Mouse (Mus musculus) embryo, embryonic 10.5 days (tissue): ENCODE results near the gene Rhoc.
A peak's percentile ranks its signal among the peaks of the same experiment; 100 is the strongest.
"Not testable (repeated sequence)": the region's sequence is repeated elsewhere in the genome, so short reads cannot be mapped to it uniquely, and the experiment has no call there.

ENCODE experiments used
- DNase-seq: peaks from one replicate; pipeline ENCODE4 v3.0.0-alpha.2; 2015; ENCODE audit warnings: low spot score

The Rhoc gene

DNA sequence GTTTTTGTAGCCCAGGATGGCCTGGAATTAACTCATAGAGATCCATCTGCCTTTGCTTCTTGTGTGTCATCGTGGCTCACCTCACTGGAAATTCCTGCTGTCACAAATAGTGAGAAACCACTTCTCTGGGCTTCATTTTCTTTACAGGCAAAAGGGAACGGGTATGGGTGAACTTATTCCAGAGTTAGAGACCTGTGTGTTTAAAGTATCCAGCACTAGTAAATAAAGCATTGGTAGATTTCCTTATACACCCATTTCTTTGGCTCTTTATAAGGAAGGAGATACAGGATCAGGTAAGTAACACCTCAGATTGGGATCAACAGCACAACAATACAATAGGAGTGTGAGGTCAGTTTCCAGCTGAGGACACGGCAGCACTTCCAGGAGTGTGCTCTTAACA lies at the start of gene Rhoc:
Gene Rhoc (plus strand): TSS at position 301 of the 400 bp plus-strand sequence.
- DNase-seq = no peak

DNA sequence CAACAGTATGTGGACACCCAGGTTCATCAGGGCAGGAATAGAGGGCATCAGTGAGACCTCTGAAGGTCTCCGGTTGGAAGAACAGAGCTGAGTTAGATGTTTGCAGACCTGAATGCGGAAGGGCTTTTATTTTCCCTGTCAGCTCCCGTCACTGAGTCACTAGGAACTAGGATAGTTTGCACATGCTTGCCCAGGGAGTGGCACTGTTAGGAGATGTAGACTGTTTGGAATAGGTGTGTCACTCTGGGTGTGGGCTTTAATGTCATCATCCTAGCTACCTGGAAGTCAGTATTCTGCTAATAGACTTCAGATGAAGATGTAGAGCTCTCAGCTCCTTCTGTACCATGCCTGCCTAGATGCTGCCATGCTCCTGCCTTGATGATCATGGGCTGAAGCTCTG lies 46.2 kb upstream of the Rhoc start:
- DNase-seq = no peak

DNA sequence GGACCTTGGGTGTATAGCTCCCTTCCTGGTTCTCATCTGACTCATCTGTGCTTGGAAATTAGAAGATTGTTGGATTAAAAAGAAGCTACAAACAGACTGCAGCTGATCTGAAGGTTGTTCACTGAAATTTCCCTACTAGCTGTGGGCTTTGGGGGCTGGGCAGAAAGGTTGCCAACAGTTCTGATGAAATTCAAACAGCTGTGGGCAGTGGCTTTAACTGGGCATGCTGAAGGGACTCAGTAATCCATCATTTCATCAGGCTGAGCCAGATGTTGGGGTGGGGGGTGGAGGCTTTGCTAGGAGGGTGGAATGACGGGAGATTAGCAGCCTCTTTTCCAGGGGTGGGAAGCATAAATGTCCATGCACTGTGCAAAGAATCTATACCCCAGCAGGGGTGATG lies 45.0 kb upstream of the Rhoc start:
- no peak for DNase-seq

DNA sequence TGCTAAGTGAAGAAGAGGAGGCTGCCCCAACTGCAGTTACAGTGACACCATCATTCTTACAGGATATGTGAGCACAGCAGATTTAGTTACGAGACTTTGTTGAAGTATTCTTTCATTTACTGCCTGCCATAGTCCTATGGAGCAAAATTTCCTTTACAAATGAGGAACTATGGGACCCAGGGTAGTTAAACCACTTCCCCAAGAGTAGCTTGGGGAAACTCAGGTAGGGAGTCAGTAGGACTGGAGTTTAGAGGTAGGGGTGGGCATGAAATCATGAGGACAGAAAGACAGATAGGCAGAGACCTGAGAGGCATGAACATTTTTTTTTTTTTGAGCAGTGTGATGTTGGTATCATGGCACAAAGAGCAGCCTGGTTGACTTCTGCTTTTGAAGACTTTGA lies 44.3 kb upstream of the Rhoc start:
- DNase-seq = no peak

DNA sequence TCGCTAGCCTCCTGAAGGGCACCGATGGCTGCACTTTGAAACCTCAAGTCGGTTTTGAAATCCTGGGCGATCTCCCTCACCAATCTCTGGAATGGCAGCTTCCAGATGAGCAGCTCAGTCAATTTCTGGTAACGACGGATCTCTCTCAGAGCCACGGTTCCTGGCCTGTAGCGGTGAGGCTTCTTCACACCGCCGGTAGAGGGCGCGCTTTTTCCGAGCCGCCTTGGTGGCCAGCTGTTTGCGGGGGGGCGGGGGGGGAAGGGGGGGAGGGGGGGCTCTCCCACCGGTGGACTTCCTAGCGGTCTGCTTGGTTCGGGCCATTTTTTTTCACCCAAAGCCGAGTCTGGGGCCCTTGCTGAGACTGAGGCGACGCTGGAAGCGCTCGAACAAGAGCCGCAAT lies 35.3 kb upstream of the Rhoc start:
- peak; percentile 50 for DNase-seq

DNA sequence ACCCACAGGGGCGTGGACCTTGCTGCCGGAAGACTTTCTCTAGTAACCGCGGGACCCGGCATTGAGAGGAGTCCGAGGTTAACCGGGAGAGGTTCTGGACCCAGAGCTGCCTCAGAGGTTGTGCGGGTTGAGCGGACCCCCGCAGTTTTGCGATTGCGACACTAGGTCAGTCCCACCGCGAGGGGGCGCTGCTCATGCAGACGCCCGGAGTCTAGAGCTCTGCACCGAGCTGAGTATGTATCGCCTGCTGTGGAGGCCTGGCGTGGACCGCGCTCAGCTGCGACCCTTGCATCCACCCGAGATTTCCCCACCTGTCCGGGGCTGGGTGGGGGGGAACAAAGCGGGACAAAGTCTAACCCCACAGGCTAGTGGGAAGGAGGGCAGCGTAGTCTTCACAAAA lies 29.8 kb upstream of the Rhoc start:
- peak; percentile 91 for DNase-seq

DNA sequence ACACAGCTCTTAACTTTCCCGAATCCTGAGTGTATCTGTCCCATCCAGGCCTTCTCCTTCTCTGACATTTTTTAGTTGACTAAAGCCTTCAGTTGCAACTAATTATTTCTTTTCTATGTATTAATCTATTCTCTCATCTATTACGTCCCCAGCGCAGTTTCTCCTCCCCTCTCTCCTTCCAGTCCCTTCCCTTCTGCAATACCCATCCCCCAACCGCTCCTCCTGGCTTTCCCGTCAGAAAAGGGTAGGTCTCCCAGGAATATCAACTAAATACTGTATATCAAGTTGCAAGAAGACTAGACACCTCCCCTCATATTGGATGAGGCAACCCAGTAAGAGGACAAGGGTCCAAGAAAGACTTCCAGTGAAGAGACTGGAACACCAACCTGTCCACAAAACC lies 29.3 kb upstream of the Rhoc start:
- no peak for DNase-seq

DNA sequence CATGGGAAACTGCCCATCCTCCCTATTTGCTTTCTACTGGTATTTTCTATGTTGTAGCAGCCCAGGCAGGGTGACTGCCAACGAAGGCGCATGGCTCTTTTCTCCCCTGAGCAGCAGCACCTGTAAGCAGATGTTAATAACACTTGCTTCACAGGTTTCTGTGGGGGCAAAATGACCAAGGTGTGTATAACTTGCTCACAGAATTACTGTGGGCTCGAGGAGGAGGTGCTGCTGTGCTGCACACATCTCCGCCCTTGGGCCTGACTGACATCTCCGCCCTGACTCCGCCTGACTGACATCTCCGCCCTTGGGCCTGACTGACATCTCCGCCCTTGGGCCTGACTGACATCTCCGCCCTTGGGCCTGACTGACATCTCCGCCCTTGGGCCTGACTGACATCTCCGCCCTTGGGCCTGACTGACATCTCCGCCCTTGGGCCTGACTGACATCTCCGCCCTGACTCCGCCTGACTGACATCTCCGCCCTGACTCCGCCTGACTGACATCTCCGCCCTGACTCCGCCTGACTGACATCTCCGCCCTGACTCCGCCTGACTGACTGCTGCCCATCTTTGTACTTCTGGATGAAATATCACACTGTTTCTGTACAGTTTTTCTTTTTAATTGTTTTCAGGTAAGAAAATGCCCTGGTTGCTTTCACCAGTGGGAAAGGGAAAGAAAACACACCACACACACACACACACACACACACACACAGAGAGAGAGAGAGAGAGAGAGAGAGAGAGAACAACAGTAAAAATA lies 25.9 kb upstream of the Rhoc start:
- DNase-seq = not testable (repeated sequence)

DNA sequence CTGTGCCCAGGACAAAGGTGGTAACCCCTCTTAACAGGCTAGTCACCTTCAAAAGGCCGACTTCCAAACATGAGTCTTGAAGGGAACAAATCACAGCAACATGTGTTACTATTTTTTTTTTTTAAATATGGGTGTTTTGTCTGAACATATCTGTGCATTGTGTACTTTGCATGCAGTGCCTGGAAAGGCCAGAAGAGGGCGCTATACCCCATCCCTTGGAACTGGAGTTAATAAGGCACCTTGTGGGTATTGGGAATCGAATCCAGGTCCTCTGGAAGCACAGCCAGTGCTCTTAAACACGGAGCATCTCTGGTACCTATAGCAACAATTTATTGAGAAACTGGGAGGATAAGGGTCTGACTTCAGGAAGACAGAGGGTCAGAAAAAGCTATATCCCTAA lies 23.2 kb upstream of the Rhoc start:
- peak; percentile 47 for DNase-seq

DNA sequence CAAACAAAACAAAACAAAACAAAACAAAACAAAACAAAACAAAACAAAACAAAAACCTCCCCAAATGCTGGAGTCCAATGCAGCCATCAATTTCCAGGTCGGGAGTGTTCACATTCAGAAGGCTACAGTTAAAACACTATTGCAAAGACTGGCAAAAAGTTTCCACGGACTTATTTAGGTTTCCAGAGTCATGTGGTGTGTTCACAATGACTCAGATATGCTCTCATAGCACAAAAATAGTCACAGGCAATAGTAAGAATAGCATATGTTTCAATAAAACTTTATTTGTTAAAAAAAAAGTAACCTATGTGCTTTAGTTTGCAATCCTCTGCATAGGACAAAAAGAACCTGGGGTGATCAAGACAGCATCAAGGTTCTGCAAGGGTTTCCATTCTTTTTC lies 21.0 kb upstream of the Rhoc start:
- DNase-seq = no peak

DNA sequence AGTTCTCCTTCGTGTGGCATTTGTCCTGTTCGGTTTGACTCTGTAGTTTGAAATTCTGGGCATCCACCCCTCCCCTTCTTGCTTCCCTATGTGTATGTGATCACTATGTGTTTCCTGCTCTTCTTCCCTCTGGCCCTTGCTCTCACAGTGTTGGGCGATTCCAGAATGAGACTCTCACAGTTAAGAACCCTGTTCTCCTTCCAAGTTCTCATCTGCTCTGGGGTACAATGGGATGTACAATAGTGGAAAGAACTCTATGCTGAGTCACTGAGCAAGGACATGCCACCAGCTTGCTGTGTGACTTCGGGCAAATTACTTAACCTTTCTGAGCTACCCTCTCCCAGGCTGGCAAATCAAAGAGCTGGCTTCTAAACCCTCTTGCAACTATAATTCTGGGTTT lies 20.5 kb upstream of the Rhoc start:
- no peak for DNase-seq

DNA sequence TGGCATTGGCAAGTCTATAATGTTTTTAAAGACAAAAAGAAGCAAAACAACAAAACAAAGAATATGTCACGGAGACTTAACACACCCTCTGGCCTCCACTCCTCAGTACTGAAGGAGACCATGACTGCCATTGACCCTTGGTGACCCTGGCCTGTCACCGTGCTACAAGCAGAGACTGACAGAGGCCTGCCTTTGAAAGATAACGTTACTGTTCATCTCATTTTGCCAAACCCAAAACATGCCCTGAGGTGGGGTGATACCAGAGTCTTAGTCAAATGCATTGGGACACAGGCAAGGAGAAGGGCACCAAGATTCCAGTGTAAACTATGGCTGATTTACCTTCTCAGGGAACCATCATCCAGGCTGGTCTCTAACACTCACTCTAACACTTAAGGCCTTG lies 19.0 kb upstream of the Rhoc start:
- DNase-seq = no peak

DNA sequence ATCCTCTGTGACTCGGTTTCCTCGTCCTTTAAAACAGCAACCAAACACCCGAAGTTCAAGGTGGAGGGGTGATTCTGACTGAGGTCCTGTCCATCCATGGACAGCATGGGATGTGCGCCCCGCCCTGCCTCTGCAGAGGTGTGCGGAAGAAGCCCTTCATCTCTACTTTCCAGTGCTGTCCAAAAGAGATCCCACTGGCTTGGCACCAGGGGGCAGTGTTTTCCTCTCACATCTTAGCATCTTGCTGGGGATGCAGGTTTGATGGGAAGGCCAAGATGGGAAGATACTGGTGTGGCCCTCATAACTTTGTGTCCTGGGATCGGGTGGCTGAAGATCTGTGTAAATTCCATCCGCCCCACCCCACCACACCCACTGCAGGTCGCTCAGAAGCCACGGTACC lies 18.1 kb upstream of the Rhoc start:
- peak; percentile 62 for DNase-seq

DNA sequence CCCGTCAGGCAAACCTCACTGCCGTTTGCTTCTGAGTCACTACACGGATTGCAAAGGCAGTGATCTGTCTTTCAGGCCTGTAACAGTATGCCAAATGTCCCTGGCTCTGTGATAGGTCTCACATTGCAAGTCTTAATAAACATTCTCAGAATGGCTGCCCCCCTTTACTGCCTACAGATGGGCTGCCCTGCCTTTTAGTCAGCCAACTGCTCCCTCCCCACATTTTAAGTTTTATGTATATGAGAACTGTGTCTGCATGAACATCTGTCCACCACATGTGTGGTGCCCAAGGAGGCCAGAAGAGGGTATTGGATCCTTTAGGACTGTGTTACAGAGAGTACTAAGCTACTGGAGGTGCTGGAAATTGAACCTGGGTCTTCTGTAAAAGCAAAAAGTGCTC lies 17.3 kb upstream of the Rhoc start:
- no peak for DNase-seq

DNA sequence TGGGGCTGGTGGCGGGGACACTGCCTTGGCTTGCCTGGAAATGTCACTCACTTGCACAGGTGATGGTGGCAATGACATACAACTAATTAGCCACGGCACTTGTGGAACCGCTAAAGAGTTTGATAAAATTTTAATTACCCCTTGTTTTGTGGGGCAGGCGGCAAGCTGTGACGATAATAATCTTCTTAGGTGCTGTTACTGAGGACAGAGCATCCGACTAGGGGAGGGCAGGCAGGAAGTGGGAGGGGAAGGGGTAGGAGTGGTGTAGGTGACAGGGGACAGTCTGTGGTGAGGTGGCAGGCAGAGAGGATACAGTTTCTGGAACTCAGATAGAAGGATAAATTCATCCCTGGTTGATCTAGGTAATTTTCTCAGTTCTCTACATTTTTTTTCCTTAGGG lies 16.7 kb upstream of the Rhoc start:
- no peak for DNase-seq

DNA sequence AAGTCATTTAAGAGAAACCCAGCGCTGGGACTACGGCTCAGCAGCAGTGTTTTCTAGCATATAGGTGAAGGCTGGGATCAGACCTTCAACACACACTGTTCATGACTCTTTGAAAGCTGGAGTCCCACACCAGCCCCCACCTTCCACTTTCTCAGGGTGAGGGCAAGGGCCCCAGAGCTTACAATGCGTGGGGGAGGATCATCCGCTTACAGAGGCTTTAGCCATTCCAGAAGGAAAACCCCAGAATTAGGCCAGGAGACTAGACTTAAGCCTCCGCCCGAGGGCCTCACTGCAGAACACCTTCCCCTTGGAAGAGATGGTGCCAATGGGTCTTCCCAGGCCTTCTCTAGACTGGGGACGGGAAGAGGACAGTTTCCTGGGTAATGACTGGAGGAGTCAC lies 14.9 kb upstream of the Rhoc start:
- DNase-seq = no peak

DNA sequence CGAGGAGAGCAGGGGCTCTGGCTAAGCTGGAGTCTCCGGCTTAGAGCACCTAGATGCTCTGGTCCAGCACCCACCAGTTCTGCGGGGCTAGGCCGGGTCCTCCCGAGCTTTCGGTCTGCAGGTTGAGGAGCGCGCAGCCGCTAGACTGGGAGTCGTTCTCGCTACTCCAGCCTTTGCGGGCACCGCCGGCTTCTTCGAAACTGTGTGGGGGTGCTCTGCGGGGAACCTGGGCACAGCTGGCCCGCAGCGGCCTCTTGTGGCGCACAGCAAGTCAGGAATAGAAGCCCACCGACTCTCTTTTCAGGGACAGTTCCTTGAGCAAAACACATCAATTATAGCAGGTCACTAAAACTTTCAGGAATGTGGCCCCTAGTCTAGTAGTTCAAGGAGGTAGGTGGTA lies 10.8 kb upstream of the Rhoc start:
- DNase-seq = peak; percentile 69

DNA sequence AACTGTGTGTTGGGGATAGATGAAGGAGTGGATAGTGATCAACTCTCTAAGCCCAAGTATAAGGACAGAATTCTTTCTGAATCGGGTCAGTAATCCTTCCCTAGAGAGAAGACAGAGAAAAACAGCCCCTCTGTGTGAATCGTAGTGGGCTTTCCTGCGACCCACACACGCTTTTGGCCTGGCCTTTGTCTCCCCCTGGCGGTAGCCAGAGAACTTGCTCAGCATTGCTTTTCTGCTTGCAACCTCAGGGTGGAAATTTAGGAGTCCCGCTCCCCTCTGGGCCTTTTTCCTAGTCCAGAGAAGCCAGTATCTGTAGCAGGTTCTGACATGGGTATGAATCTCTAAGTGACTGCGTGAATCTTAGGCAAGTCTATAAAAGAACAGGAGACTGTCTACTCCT lies 8.2 kb upstream of the Rhoc start:
- peak; percentile 87 for DNase-seq

DNA sequence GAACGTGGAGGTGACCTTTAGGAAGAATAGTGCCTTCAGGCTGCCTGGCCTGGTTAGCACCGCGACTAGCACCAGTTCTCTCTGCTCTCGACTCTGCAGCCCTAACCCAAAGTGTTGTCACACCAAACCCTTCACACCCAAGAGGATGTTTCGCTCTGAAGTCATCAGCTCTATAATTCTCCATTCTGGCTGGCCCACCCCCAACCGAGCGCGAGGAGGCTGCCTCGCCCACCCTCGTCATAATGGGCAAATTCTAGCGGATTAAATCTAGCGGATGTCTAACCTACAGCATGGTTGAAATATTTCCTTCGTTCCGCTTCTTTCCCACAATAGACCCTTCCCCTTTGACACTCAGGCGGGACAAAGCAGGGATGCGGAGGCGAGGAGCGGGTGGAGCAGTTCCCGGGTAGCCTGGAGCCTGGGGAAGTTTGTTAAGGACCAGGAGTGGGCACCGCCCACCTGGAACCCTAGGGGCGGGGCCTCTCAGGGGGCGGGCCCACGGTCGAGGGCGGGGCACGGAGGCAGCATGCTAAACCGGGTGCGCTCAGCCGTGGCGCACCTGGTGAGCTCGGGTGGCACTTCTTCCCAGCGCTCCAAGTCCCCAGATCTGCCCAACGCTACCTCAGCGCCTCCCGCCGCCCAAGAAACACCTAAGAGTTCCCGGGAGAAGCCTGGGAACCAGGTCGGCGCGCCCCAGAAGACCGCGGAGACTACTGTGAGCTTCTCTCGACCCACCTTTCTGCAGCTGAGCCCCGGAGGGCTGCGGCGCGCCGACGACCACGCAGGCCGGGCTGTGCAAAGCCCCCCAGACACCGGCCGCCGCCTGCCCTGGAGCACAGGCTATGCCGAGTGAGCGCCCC lies 7.4 kb upstream of the Rhoc start, which contains the start of gene Ppm1j:
Gene Ppm1j (plus strand): TSS at position 496 of the 860 bp plus-strand sequence.
- peak; percentile 75 for DNase-seq

DNA sequence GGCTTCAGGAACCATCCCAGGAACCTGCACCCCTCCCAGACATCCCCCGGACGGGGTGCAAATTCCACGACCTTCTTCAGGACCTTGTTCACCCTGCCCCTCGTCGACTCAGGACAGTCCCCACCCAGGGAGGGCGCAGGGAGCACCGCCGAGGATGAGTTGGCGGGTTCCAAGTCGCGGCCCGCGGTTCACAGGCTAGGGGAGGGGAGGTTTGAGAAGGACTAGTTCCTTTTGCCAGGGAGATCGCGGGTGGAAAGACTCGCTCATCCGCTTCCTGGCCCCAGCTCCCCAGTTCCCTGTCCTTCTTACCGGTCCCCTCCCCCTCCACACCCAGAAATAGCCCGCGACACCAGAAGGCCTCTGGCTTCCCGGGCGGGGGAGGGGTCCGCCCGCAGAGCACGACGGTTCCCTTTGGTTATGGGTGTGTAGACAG lies 6.7 kb upstream of the Rhoc start, which contains the start of gene Fam19a3:
Gene Fam19a3 (minus strand): TSS at position 370 of the 433 bp plus-strand sequence.
- peak; percentile 19 for DNase-seq

DNA sequence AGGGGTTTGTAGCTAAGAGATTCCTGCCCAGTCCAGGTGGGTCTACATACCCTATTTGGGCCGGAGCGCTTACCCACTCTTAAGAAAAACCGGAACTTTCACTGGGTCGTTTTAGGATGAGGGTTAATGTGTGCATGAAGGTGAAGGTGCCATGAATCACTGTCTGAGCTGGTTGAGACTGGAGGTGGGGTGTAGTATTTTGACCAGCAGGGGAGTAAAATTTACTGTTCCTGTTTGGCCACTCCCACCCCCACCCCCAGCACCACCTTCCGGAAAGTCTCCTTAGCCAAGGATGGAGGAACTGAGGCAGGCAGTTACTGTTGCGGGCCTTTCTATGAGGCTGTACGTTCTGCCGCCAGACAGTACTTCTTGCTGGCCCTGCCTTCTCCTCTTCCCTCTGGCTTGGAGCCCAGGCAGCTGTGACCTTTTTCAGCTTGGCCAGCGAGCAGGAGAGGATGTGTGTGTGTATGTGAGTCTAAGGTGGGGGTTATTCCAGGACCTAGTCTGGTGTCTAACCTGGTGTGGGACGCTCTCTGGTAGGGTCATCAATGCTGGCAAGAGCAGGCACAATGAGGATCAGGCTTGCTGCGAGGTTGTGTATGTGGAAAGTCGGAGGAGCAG lies 6.0 kb upstream of the Rhoc start:
- DNase-seq = no peak

DNA sequence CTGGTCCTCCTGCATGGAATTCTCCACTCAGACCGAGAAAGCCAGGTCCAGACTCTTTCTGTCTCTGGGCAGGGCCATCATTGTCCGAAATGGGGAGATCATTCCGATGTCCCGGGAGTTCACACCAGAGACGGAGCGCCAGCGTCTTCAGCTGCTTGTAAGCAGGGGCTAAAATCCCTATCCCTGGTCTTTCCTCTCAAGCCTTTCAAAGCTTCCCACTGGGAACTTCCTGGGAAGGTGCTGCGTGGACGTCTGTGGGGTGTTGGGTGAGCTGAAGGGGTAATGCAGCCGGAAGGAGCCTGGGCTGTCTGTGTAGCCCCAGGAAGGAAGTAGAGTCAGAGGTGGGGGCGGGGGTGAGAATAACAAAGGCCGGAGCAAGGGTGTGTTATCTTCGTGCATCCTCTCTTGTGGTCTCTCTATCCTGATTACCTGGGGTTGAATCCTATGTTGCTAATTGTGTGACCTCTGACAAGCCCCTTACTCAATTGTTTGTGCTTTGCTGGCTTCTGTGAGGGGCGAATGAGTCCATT lies 4.1 kb upstream of the Rhoc start:
- no peak for DNase-seq

DNA sequence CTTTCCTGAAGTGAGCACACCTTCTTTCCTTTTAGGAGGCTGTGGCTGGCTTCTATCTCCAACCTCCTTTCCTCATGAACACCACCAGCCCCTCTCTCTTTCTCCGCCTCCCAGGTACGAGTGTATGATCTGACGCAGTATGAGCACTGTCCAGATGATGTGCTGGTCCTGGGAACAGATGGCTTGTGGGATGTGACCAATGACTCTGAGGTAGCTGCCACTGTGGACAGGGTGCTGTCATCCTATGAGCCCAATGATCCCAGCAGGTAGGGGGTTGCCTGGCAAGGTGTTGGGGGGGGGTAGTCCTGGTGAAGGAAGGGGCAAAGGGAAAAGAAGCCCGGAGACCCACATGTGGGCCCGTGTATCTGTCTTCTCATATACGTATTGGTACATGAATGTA lies 2.9 kb upstream of the Rhoc start:
- no peak for DNase-seq
